Mouse (Mus musculus) liver, embryonic 14.5 days (tissue): Measurements from ENCODE around the gene Wdr46. TPM values are rescaled to one million over a fixed set of nuclear protein-coding genes. Genes with fewer than 3 reads are reported as not detected.

ENCODE experiments used
- ATAC-seq: fragments of 200-750 bp; cut with Nextera tagmentation; 2 replicates; pipeline ENCODE4 v1.8.0; 2017; ENCODE audit warnings: moderate number of reproducible peaks, mild to moderate bottlenecking, moderate library complexity; ENCODE audit not compliant: insufficient read depth
- DNase-seq, 3 experiments: peaks; one replicate each; pipeline ENCODE4 v3.0.0-alpha.2; 2012 to 2013; ENCODE audit warnings: low read depth in 3 of 3, low spot score in 3 of 3
- H3K27ac ChIP-seq: fragments of 300-500 bp; sonication (generic); 2 replicates; pipeline ENCODE4 v1.5.1; 2014; ENCODE audit warnings: moderate library complexity, mild to moderate bottlenecking, control low read depth, inconsistent platforms
- H3K27me3 ChIP-seq: fragments of 300-500 bp; sonication (generic); 2 replicates; pipeline ENCODE4 v1.6.1; 2014; ENCODE audit warnings: mild to moderate bottlenecking, low read length, moderate library complexity; ENCODE audit not compliant: control insufficient read depth, insufficient read depth
- H3K36me3 ChIP-seq: fragments of 300-500 bp; sonication (generic); replicated peaks from 2 replicates; pipeline ENCODE4 v1.6.1; 2014; ENCODE audit warnings: low read depth; ENCODE audit not compliant: control insufficient read depth, insufficient read depth
- H3K4me1 ChIP-seq, 2 experiments: fragments of 200-500 bp in 1 of 2; fragments of 300-500 bp in 1 of 2; sonication (generic) in 1 of 2; replicated peaks; 2 replicates each; pipeline ENCODE4 v1.6.1; 2012 to 2014; ENCODE audit warnings: antibody characterized with exemption in 1 of 2, inconsistent platforms in 1 of 2, low read length in 1 of 2; ENCODE audit not compliant: control insufficient read depth in 2 of 2, insufficient read depth in 2 of 2
- H3K4me2 ChIP-seq: fragments of 300-500 bp; sonication (generic); 2 replicates; pipeline ENCODE4 v1.6.1; 2014; ENCODE audit warnings: low read depth, mild to moderate bottlenecking, control low read depth, moderate library complexity
- H3K4me3 ChIP-seq, 2 experiments: fragments of 200-500 bp in 1 of 2; fragments of 300-500 bp in 1 of 2; sonication (generic) in 1 of 2; 2 replicates each; pipeline ENCODE4 v1.5.1; 2012 to 2014; ENCODE audit warnings: low read depth in 2 of 2, low read length in 2 of 2, mild to moderate bottlenecking in 2 of 2, control low read depth in 1 of 2, inconsistent platforms in 1 of 2, moderate library complexity in 1 of 2; ENCODE audit not compliant: insufficient read depth in 1 of 2
- H3K9ac ChIP-seq: fragments of 300-500 bp; sonication (generic); replicated peaks from 2 replicates; pipeline ENCODE4 v1.6.1; 2014; ENCODE audit warnings: mild to moderate bottlenecking, control low read depth, moderate library complexity
- H3K9me3 ChIP-seq: fragments of 300-500 bp; sonication (generic); 2 replicates; pipeline ENCODE4 v1.6.1; 2016; ENCODE audit warnings: low read length, mixed read lengths; ENCODE audit not compliant: control insufficient read depth
- CTCF ChIP-seq: IDR thresholded peaks from 2 replicates; pipeline ENCODE4 v1.5.1; 2016; ENCODE audit warnings: antibody characterized with exemption, low read depth, control low read depth
- EP300 ChIP-seq: IDR thresholded peaks from 2 replicates; pipeline ENCODE4 v1.6.1; 2016; ENCODE audit warnings: antibody characterized with exemption, low read depth
- WGBS: fragments of 180-500 bp; shearing (Covaris S2); extraction: QIAGEN DNeasy Blood & Tissue Kit; methylation state at CpG from one replicate; pipeline ENCODE4 v1.1.7; 2014; ENCODE audit not compliant: insufficient replicate concordance; 5-methylcytosine and 5-hydroxymethylcytosine counted together
- polyA plus RNA-seq, 2 experiments: library from polyadenylated mRNA; depleted of rRNA in 1 of 2; stranded (reverse) in 1 of 2; unstranded in 1 of 2; fragments of >200 nt; fragmentation: Nextera tagmentation in 1 of 2; extraction: Ambion mirVana in 1 of 2; gene quantifications; 2 replicates each; pipeline versions ENCODE4 v1.2.1 to v1.2.3; 2012 to 2014

Wdr46 gene
- polyA plus RNA-seq, 2 experiments: 8.0 to 18.9 TPM

DNA sequence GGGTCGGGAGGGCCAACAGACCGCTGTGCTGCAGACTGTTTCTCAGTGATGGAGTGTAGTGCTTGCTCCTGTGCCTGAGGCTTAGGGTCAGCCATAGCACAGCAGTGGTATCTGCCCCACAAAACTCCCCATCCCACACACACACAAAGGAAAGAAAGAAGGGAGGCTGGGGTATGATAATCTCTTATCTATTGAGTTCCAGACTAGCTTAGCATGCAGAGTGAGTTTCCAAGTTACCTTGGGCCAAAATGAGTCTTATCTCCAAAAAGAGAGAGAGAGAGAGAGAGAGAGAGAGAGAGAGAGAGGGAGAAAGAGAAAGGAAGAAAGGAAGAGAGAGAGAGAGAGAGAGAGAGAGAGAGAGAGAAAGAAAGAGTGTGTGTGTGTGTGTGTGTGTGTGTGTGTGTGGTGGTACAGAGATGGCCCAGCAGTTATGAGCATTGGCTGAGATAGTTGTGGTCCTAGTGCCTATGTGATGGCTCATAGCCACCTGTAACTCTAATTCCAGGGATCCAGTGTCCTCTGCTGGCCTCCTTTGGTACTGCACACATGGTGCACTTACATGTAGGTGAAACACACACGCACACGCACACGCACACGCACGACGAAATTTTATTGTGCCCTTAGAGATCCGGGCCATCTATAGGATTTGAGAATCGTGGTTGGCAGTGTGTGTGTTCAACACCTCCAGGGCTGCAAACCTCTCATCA is 15.7 kb upstream of the Wdr46 start:
- Histone ChIP-seq H3K27ac (no peak overlapping the region), H3K9me3 (no peaks in the 10 kb centered on the region), H3K4me3 (no peak overlapping the region), H3K4me1 (peaks cover 4 to 8% of the 10 kb centered on the region in 2 experiments; a peak in 2 of 4 replicates), H3K4me2 (no peak overlapping the region), H3K9ac (no peak overlapping the region), H3K27me3 (no peaks in the 10 kb centered on the region), H3K36me3 (no peaks in the 10 kb centered on the region; the same call in 1 of the 2 replicates)
- 74% methylated on average over 10 of the region's 10 CpGs for WGBS
- DNase-seq (no peak), ATAC-seq (peak; percentile 32)
- TF ChIP-seq EP300 (0 out of 2 replicates have a peak, but pooled peaks have one; percentile 38), CTCF (peak; percentile 88)

DNA sequence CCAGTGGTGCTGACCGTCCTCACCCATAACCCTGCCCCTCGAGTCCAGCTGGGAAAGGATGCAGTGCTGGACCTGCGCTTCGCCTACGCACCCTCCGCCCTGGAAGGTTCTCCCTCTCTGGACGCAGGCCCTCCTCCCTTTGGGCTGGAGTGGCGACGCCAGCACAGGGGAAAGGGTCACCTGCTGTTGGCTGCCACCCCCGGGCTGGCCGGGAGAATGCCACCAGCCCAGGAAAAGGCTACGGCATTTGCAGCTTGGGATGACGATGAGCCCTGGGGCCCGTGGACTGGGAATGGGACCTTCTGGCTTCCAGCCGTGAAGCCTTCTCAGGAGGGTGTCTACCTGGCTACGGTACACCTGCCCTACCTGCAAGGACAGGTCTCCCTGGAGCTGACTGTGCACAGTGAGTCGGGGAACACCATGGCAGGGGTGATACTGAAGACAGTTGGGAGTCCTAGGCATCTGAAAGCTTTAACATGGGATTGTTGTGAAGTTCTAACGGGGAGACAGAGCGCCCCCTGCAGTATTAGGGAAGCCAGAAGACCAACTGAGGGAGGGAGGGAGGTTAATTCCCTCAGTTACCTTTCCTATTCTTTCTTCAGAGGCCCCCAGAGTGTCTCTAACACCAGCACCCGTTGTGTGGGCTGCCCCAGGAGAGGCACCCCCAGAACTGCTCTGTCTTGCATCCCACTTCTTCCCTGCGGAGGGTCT is 14.9 kb upstream of the Wdr46 start:
- no peaks in the 10 kb centered on the region for H3K9me3 ChIP-seq
- ATAC-seq: no peak
- H3K36me3 ChIP-seq: no peaks in the 10 kb centered on the region; the same call in 1 of the 2 replicates
- no peak for DNase-seq
- no peaks in the 10 kb centered on the region for H3K27me3 ChIP-seq
- no peak overlapping the region for H3K27ac ChIP-seq
- 85% methylated on average over 21 of the region's 21 CpGs for WGBS
- TF ChIP-seq CTCF (peak; percentile 39), EP300 (no peak)
- no peak overlapping the region for H3K4me3 ChIP-seq
- H3K9ac ChIP-seq: no peak overlapping the region
- H3K4me1 ChIP-seq: peaks cover 4 to 8% of the 10 kb centered on the region in 2 experiments; a peak in 2 of 4 replicates
- H3K4me2 ChIP-seq: no peak overlapping the region

DNA sequence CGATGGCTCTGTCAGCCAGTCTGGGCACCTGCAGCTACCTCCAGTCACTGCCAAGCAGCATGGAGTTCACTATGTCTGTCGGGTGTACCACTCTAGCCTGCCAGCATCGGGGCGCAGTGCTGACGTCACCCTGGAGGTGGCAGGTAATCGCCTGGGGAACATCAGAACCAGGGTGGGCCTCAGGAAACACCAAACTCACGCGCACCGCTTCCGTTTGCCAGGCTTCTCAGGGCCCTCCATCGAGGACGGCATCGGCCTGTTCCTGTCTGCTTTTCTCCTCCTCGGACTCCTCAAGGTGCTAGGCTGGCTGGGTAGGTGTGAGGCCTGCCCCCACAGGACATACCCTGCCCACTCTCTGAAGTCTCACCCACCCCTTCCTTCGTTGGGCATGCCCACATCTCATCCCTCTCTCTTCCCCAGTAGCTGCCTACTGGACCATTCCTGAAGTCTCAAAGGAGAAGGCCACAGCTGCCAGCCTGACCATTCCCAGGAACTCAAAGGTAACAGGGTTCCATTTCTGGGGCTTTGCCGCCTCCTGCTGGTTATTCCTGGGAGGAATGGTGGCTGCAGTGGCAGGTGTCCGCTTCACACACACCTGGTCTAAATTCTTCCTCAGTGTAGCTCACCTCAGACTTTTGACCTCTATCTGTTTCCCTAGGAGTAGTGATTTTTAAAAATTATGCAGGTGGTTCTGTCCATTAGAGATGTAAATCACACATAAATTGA is 14.1 kb upstream of the Wdr46 start:
- no peaks in the 10 kb centered on the region; the same call in 1 of the 2 replicates for H3K36me3 ChIP-seq
- 78% methylated on average over 17 of the region's 17 CpGs for WGBS
- peaks cover 4 to 6% of the 10 kb centered on the region in 2 experiments; a peak in 2 of 4 replicates for H3K4me1 ChIP-seq
- H3K9me3 ChIP-seq: no peaks in the 10 kb centered on the region
- H3K27me3 ChIP-seq: no peaks in the 10 kb centered on the region
- H3K27ac ChIP-seq: no peak overlapping the region
- DNase-seq (no peak), ATAC-seq (no peak)
- H3K9ac ChIP-seq: no peak overlapping the region
- no peak for TF ChIP-seq EP300
- peak; percentile 74 for TF ChIP-seq CTCF
- H3K4me3 ChIP-seq: no peak overlapping the region
- no peak overlapping the region for H3K4me2 ChIP-seq

DNA sequence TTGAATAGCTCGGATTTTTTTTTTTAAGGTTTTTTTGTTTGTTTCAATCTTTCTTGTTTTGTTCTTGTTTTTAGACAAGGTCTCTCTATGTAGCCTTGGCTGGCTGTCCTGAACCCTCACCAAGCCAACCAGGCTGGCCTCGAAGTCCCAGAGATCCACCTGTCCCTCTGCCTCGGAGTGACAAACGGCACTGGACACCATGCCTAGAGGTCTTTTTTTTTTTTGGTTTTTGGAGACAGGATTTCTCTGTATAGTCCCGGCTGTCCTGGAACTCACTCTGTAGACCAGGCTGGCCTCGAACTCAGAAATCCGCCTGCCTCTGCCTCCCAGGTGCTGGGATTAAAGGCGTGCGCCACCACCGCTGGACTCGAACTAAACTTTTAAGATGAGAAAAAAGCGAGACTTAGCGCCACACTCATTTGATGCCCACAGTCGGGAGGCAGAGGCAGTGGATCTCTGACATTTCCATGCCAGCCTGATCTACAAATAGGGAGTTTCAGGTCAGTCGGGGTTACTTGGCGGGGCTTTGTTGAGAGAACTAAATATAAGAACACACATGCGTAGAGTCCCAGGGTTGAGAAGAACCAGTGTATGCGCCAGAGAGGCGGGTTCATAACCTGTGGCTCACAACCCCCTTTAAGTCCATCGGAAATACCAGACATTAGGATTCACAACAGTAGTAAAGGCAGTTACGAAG is 12.1 kb upstream of the Wdr46 start:
- peak overlapping the region; percentile 100 for H3K4me2 ChIP-seq
- WGBS: 52% methylated on average over 21 of the region's 21 CpGs
- ATAC-seq (no peak), DNase-seq (no peak)
- peak overlapping the region; percentile 79 for H3K9ac ChIP-seq
- peaks cover 4 to 6% of the 10 kb centered on the region in 2 experiments; a peak in 2 of 4 replicates for H3K4me1 ChIP-seq
- no peaks in the 10 kb centered on the region for H3K27me3 ChIP-seq
- peak overlapping the region; percentile 45; the same call in 1 of the 2 replicates for H3K27ac ChIP-seq
- peak overlapping the region; percentile 85 to 88 for H3K4me3 ChIP-seq
- no peak for TF ChIP-seq CTCF
- TF ChIP-seq EP300: no peak
- H3K9me3 ChIP-seq: no peaks in the 10 kb centered on the region
- peaks cover 2% of the 10 kb centered on the region; the same call in 1 of the 2 replicates for H3K36me3 ChIP-seq
